Mouse (Mus musculus) ES-E14 (cell line): Measurements from ENCODE around the gene Timm10.

Source experiments
- CHD2 ChIP-seq: IDR thresholded peaks from 2 replicates; pipeline ENCODE4 v1.6.1; 2014; ENCODE audit warnings: mild to moderate bottlenecking, low read depth, low read length, inconsistent platforms
- HCFC1 ChIP-seq: IDR thresholded peaks from 2 replicates; pipeline ENCODE4 v1.6.1; 2012; ENCODE audit warnings: low read length, inconsistent platforms, borderline replicate concordance; ENCODE audit not compliant: insufficient read depth
- MAFK ChIP-seq: IDR thresholded peaks from 2 replicates; pipeline ENCODE4 v1.6.1; 2014; ENCODE audit warnings: mild to moderate bottlenecking, low read depth, low read length, inconsistent platforms; ENCODE audit not compliant: insufficient read depth
- ZC3H11A ChIP-seq: IDR thresholded peaks from 2 replicates; pipeline ENCODE4 v1.6.1; 2012; ENCODE audit warnings: low read depth, mild to moderate bottlenecking, inconsistent platforms, low read length, borderline replicate concordance
- ZNF384 ChIP-seq: IDR thresholded peaks from 2 replicates; pipeline ENCODE4 v1.6.1; 2012; ENCODE audit warnings: low read depth, low read length, inconsistent platforms

DNA sequence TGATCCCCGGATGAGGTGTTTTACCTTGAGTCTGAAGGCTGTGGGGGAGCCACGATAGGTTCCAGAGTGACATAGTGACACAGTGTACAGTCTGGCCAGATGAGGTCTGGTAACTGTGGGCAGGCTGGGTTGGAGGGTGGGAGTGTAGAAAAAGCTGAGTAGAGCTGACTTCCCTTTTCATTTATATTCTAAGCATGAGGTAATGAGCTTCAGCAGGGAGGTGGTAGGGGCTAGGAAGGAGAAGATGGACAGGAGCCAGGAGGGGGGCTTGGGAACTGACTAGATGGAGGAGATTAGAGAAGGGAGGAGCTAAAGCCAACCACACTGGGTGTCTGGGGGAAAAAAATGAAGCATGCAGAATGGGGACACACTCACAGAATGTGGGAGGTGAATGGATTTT is 42.2 kb downstream of the Timm10 start:
- TF ChIP-seq MAFK = no peak
- no peak for TF ChIP-seq HCFC1
- no peak for TF ChIP-seq CHD2
- no peak for TF ChIP-seq ZC3H11A
- no peak for TF ChIP-seq ZNF384
